Mouse (Mus musculus) Muller cell, postnatal 12 days (primary cell): ENCODE measurements around the gene Selenoi.
A peak's percentile ranks its signal among the peaks of the same experiment; 100 is the strongest.

Source experiments
- DNase-seq: peaks from one replicate; pipeline ENCODE4 v3.0.0-alpha.2; 2015; ENCODE audit errors: inconsistent ontology term

Selenoi gene

DNA sequence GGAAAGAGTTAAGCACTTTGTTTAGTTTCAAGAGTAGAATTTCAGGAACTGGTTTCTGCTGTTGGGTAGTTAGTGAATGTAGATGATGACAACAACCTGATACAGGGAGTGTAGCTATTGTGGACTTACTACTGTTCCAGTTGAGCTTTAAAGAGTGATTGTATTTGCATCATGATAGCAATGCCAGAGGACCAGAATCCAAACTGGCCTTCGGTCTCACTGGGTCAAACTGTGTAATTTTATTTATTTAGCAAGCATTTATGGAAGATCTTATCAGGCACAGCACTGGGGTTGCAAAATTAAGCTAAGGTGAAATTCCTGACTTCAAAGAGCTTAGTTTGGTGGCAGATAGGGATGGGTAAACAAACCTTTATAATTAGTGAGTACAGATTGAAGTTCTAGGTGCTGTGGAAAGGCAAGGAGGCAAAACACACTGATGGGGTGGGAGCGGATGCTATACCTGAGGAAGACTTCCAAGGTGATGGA, 3.3 kb downstream of the Selenoi start:
- no peak for DNase-seq

GRCm38 (mm10) chr5:30238533-30238932, 6.2 kb downstream of the Selenoi start:
- DNase-seq, result no peak

- DNase-seq, result no peak
These were observed 8.2 kb downstream of the Selenoi start for GRCm38 (mm10) chr5:30240552-30240951.

- peak; percentile 18 for DNase-seq
These were observed 10.0 kb downstream of the Selenoi start for GRCm38 (mm10) chr5:30242410-30242809.

- no peak for DNase-seq
These were observed 11.4 kb downstream of the Selenoi start for GRCm38 (mm10) chr5:30243741-30244140.

DNA sequence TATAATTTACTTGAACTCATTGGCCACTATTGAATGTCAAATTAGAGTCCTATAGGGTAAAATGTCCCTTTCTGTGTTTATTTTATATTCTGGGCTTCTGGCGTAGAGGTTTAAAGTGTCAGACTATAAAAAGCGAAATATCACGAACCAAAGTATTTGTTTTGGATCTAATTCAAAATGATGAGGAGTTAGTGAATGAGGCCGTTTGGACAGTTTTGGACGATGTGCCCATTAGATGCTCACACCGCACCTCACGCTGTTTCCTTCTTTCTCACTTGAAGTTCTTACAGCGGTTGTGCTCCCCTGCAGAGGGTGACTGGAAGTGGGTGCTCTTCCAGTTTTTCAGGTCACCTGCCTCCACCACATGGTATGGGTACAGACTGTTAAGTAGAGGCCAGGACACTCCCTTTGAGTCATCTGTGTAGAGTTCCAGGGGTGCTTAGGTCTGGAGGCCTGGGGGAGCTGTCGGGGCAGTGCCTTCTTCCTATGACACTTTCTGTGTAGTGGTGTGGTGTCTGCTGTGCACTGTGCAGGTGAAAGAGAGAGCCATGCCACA, 13.6 kb downstream of the Selenoi start:
- no peak for DNase-seq

- DNase-seq, result no peak
These were observed 15.3 kb downstream of the Selenoi start for GRCm38 (mm10) chr5:30247666-30248065.

DNA sequence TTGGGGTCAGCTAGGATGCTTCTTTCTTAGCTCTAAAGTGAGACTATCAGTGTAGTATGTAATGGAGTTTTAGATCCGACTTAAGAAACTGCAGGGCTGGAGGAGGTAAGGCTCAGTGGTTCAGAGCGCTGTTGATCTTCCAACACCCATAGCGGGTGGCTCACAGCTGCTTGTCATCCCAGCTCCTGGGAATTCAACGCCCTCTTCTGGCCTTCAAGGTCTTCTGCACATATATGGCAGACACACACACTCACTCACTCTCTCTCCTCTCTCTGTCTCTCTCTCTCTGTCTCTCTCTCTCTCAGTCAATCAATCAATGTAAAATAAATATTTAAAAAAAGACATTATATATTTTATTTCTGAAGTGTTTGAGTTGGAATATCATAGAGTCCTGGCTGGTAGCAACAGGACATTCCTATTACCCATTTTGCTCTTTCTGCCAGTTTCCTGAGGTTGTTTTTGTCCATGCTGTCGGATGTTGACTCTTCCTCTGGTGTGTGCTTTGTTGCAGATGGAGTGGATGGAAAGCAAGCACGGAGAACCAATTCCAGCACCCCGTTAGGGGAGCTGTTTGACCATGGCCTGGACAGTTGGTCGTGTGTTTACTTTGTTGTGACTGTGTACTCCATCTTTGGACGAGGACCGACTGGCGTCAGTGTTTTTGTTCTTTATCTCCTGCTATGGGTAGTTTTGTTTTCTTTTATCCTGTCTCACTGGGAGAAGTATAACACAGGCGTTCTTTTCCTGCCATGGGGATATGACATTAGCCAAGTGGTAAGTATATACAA, 23.4 kb downstream of the Selenoi start:
- no peak for DNase-seq

GRCm38 (mm10) chr5:30258776-30259175, 26.4 kb downstream of the Selenoi start:
- no peak for DNase-seq

DNA sequence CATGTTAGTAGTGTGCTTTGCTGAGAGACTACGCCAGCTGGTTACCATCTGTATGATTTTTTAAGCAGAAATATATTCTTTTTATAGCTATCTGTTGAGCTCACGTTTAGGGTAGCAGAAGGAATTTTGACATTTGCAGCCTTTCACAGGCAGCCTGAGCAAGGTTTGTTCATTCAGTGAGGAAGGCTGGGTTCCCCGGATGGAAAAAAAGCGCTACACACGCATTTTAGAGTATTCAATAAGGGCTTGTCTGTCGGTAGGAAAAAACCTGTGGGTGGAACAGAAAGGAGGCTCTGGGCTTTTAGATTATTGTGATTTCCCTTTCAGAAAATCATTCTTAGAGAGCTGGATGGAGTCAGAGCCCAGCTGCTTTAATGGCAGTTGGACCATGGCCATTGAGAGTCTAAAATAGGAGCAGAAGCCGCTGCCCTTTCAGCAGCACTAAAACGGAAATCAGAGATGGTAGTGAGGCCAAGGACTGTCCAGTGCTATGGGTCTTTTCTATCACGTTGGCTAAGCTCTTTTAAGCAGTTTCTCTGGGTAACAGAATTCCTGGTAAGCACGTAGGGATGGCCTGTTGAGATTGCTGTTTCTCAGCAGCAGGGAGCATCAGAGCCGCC, 38.3 kb downstream of the Selenoi start:
- peak; percentile 5 for DNase-seq

- DNase-seq, result peak; percentile 27
These were observed 39.4 kb downstream of the Selenoi start for GRCm38 (mm10) chr5:30271599-30272281.

- DNase-seq, result no peak
These were observed 44.0 kb downstream of the Selenoi start for GRCm38 (mm10) chr5:30276361-30276760.

- DNase-seq, result no peak
These were observed 46.6 kb downstream of the Selenoi start for GRCm38 (mm10) chr5:30278952-30279351.

- peak; percentile 46 for DNase-seq
These were observed 47.1 kb downstream of the Selenoi start for GRCm38 (mm10) chr5:30279446-30279845.

DNA sequence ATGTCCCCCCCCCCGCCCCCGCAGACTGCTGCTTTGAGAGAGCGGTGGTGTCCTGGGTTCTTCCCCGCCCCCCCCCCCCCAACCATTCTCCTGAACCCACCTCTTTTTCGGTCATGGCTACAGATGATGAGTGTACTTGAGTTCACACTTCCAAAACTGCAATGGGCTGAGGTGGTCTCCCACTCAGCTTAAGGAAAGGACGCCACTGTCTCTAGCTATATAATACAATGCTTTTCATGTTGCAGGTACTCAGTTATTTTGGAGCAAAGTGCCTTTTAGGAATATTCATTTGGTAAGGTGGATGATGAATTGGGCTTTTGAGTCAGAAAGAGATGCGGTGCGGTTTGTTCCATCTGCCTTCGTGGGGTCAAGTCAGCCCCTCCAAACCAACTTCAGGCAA, 48.5 kb downstream of the Selenoi start:
- DNase-seq, result no peak

DNA sequence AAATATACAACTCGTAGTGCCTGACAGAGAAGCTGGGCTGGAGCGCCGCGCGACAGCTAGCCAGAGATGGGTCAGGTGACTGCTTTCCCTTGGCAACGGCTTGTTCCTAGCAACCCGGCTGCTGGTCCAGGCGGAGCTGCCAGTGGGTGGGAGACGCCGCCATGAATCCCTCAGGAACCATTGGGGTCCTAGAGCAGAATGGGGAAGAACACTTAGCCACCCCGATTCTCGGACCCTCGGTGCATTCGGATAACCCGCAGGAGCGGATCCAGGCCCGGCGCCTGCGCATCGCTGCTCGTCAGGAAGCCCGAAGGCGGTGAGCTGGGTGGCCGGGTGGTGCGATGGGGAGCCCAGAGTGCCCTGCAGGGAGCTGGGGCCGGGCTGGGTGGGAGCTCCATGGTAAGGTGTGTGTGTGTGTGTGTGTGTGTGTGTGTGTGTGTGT, 48.9 kb downstream of the Selenoi start, which contains the start of gene Drc1:
TSS of gene Drc1 (plus strand) at position 98 of the 442 bp plus-strand sequence.
- DNase-seq, result peak; percentile 51

DNA sequence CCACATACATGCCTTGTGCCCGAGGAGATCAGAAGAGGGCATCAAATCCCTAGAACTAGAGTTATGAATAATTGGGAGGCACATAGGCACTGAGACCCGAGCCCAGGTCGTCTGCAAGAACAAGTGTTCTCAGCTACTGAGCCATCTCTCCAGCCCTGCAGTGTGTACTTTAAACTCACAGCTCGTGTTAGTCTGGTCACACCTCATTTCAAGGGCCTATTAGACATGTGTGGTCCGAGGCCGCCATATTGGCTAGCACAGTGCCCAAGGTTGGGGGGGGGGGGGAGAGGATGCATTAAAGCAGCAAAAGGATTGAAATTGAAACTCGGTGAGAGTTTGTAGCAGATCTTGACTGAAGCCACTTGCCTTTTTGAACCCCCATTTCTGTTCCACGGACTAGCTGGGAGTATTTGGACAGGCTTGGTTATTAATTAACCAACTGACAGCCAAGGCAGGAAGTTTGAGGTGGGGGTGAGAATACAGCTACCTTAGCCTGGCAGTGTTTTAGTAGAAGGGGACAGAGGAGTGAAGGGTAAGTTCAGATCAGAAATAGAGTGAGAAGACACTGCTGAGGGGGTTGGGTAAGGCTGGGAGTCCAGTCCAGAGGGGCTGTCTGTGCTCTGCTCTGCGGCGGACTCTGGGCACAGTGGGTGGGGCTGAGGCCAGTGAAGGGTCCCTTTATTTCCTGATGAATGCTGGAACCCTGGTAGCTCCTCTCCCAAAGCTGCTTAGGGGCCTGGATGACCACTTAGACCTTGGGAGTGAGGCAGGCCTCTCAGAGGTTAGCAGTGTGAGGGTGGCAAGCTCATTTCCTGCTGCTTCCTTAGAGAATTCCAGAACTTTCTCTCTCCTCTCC, 53.8 kb downstream of the Selenoi start:
- no peak for DNase-seq

GRCm38 (mm10) chr5:30287106-30287882, 54.9 kb downstream of the Selenoi start:
- DNase-seq, result no peak
